Mouse (Mus musculus) C2C12 (cell line): ENCODE data around the gene Slc2a13. TPM values are rescaled to one million over a fixed set of nuclear protein-coding genes. Genes with fewer than 3 reads are reported as not detected.

Source experiments
- H3K27me3 ChIP-seq: one replicate; pipeline ENCODE4 v1.6.1; 2011; ENCODE audit not compliant: control insufficient read depth, insufficient read depth, insufficient read length
- H3K36me3 ChIP-seq: one replicate; pipeline ENCODE4 v1.6.1; 2011; ENCODE audit not compliant: control insufficient read depth, insufficient read depth
- H3K4me3 ChIP-seq: one replicate; pipeline ENCODE4 v1.5.1; 2011; ENCODE audit warnings: mild to moderate bottlenecking, control low read depth; ENCODE audit not compliant: poor library complexity, insufficient read depth, severe bottlenecking
- H3K79me2 ChIP-seq: one replicate; pipeline ENCODE4 v1.6.1; 2011; ENCODE audit not compliant: control insufficient read depth, insufficient read depth
- H3K79me3 ChIP-seq: one replicate; pipeline ENCODE4 v1.6.1; 2011; ENCODE audit warnings: low read depth, control low read depth
- H3ac ChIP-seq: one replicate; pipeline ENCODE3; 2011; ENCODE audit warnings: low read depth; ENCODE audit not compliant: control insufficient read depth, insufficient read length
- CEBPB ChIP-seq: IDR thresholded peaks from one replicate; pipeline ENCODE4 v1.6.1; 2011; ENCODE audit warnings: low read depth, mild to moderate bottlenecking, control low read depth, moderate library complexity
- CTCF ChIP-seq: IDR thresholded peaks from one replicate; pipeline ENCODE4 v1.5.1; 2011; ENCODE audit not compliant: control insufficient read depth, insufficient read depth, insufficient read length
- FOSL1 ChIP-seq: IDR thresholded peaks from one replicate; pipeline ENCODE4 v1.8.0; 2011; ENCODE audit warnings: mild to moderate bottlenecking, low read length; ENCODE audit not compliant: poor library complexity, insufficient read depth, severe bottlenecking
- MAX ChIP-seq: IDR thresholded peaks from one replicate; pipeline ENCODE4 v1.6.1; 2011; ENCODE audit warnings: mild to moderate bottlenecking, control low read depth
- MYOD1 ChIP-seq: IDR thresholded peaks from one replicate; pipeline ENCODE4 v1.6.1; 2011; ENCODE audit warnings: low read depth; ENCODE audit not compliant: control insufficient read depth, insufficient read length
- MYOG ChIP-seq: IDR thresholded peaks from one replicate; pipeline ENCODE4 v1.6.1; 2011; ENCODE audit not compliant: control insufficient read depth, insufficient read length; ENCODE audit errors: extremely low read depth
- USF1 ChIP-seq: IDR thresholded peaks from one replicate; pipeline ENCODE4 v1.6.1; 2011; ENCODE audit warnings: low read depth, mild to moderate bottlenecking, control low read depth, moderate library complexity
- polyA plus RNA-seq: library from polyadenylated mRNA; unstranded; fragments of >200 nt; fragmentation: generic; extraction: Trizol; gene quantifications from one replicate; pipeline ENCODE4 v1.2.1, GENCODE M21; 2012; ENCODE audit warnings: missing spikeins

Slc2a13 gene
- polyA plus RNA-seq, 1 experiment: 0.25 TPM

- Histone ChIP-seq H3K79me2 (no peaks in the 10 kb centered on the region), H3K4me3 (no peak overlapping the region), H3ac (no peak overlapping the region), H3K27me3 (no peaks in the 10 kb centered on the region), H3K79me3 (no peaks in the 10 kb centered on the region), H3K36me3 (no peaks in the 10 kb centered on the region)
- TF ChIP-seq CTCF (no peak), FOSL1 (no peak), MYOD1 (no peak), USF1 (no peak), MAX (no peak), MYOG (no peak), CEBPB (no peak)
Measured at GRCm38 (mm10) chr15:91425426-91425825, 147.6 kb downstream of the Slc2a13 start.

GRCm38 (mm10) chr15:91406979-91407378 lies 166.1 kb downstream of the Slc2a13 start:
- H3K79me3 ChIP-seq: no peaks in the 10 kb centered on the region

DNA sequence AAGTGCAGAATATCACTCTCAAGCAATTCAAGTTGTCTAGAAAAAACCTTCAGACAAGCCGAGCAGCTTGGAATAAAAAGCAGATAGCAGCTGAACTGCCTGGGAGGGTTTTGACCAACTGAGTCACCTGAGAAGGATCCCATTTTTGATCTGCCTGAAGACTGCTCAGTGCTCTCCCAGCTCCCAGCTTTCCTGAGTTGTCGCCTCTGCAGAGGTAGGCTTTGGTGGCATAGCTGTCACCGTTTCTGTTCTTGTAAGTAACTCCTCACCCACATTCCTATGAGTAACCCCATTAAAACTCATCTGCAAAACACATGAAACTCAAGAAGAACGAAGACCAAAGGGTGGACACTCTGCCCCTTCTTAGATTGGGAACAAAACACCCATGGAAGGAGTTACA lies 177.9 kb downstream of the Slc2a13 start:
- H3K79me2 ChIP-seq: no peaks in the 10 kb centered on the region
- H3ac ChIP-seq: no peak overlapping the region
- TF ChIP-seq CEBPB (no peak), FOSL1 (no peak)
- H3K27me3 ChIP-seq: no peaks in the 10 kb centered on the region
- H3K79me3 ChIP-seq: no peaks in the 10 kb centered on the region
- no peaks in the 10 kb centered on the region for H3K36me3 ChIP-seq
- no peak overlapping the region for H3K4me3 ChIP-seq

More at GRCm38 (mm10) chr15:91406979-91407378, 166.1 kb downstream of the Slc2a13 start:
- Histone ChIP-seq H3K4me3 (no peak overlapping the region), H3K79me2 (no peaks in the 10 kb centered on the region), H3K36me3 (no peaks in the 10 kb centered on the region), H3K27me3 (no peaks in the 10 kb centered on the region), H3ac (no peak overlapping the region)
- TF ChIP-seq CTCF: no peak
- TF ChIP-seq USF1: no peak
- TF ChIP-seq CEBPB: no peak
- TF ChIP-seq MYOD1: no peak
- TF ChIP-seq MYOG: no peak
- TF ChIP-seq MAX: no peak
- no peak for TF ChIP-seq FOSL1

GRCm38 (mm10) chr15:91383694-91384093 lies 189.4 kb downstream of the Slc2a13 start:
- Histone ChIP-seq H3K79me2 (no peaks in the 10 kb centered on the region), H3K27me3 (no peaks in the 10 kb centered on the region)

GRCm38 (mm10) chr15:91382606-91383005 lies 190.5 kb downstream of the Slc2a13 start:
- H3K36me3 ChIP-seq: no peaks in the 10 kb centered on the region
- no peaks in the 10 kb centered on the region for H3K79me3 ChIP-seq
- no peak for TF ChIP-seq CEBPB
- no peaks in the 10 kb centered on the region for H3K27me3 ChIP-seq
- H3ac ChIP-seq: no peak overlapping the region
- no peak overlapping the region for H3K4me3 ChIP-seq
- H3K79me2 ChIP-seq: no peaks in the 10 kb centered on the region

More at GRCm38 (mm10) chr15:91383694-91384093, 189.4 kb downstream of the Slc2a13 start:
- Histone ChIP-seq H3ac (no peak overlapping the region), H3K79me3 (no peaks in the 10 kb centered on the region), H3K4me3 (no peak overlapping the region), H3K36me3 (no peaks in the 10 kb centered on the region)
- TF ChIP-seq CTCF (no peak), CEBPB (no peak), MYOG (no peak), MYOD1 (no peak), USF1 (no peak), FOSL1 (no peak), MAX (no peak)

DNA sequence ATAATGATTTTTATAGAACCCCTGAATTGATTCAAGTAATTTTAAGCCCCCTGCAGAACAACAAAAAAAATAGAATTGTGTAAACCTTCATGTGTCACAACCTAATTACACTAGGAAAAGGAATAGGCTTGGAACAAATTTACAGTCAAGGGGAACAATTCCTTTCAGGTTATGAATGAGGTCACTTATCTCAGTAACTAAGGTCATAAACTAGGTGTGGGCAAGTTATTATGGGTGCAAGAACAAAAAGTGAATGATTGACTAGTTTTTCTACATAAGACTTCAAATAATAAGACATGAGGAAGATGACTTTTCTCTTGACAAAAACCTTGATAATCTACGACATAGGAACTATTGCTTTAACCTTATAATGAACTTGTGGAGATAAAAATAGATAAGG lies 191.2 kb downstream of the Slc2a13 start:
- no peak overlapping the region for H3K4me3 ChIP-seq
- TF ChIP-seq MYOG: no peak
- no peak for TF ChIP-seq CTCF
- no peak for TF ChIP-seq USF1
- TF ChIP-seq CEBPB: no peak
- no peak for TF ChIP-seq MYOD1
- TF ChIP-seq MAX: no peak
- TF ChIP-seq FOSL1: no peak
- no peaks in the 10 kb centered on the region for H3K27me3 ChIP-seq
- H3K79me2 ChIP-seq: no peaks in the 10 kb centered on the region
- no peaks in the 10 kb centered on the region for H3K36me3 ChIP-seq
- no peaks in the 10 kb centered on the region for H3K79me3 ChIP-seq
- H3ac ChIP-seq: no peak overlapping the region
